Mouse (Mus musculus): ENCODE data around the gene Epm2a. TPM values are rescaled to one million over a fixed set of nuclear protein-coding genes. Genes with fewer than 3 reads are reported as not detected.
"Not testable (repeated sequence)": the region's sequence is repeated elsewhere in the genome, so short reads cannot be mapped to it uniquely, and the experiment has no call there.

Gene Epm2a
- 0.39 and 0.57 TPM in 2 replicates for polyA plus RNA-seq (2014; fragmentation: Nextera tagmentation; extraction: Ambion mirVana)

- peak within 1 kb of the TSS; percentile 66 for H3K4me2 ChIP-seq (ENCODE audit: low read length)
- under 1% methylated on average over 100 of the region's 106 CpGs for WGBS
- H3K4me3 ChIP-seq (ENCODE audit: low read depth, low read length), result peak within 1 kb of the TSS; percentile 59
- no peaks in the 10 kb centered on the region for H3K9me3 ChIP-seq (ENCODE audit: control insufficient read depth, low read length)
- H3K36me3 ChIP-seq (ENCODE audit: control insufficient read depth, insufficient read depth, low read length), result no peaks in the 10 kb centered on the region
- H3K27me3 ChIP-seq (replicated peaks; ENCODE audit: control insufficient read depth, insufficient read depth, low read length), result no peaks in the 10 kb centered on the region
- ATAC-seq (replicated peaks; ENCODE audit: low FRiP score, low TSS enrichment, low read depth) (peak; percentile 98), DNase-seq (ENCODE audit: low spot score) (peak; percentile 87)
- no peaks in the 10 kb centered on the region for H3K4me1 ChIP-seq (replicated peaks; ENCODE audit: control insufficient read depth, insufficient read depth, low read length)
- H3K27ac ChIP-seq (ENCODE audit: low read depth), result peak within 1 kb of the TSS; percentile 98
- peak within 1 kb of the TSS; percentile 82 for H3K9ac ChIP-seq (ENCODE audit: low read length)
These were observed at the start of gene Epm2a for GRCm38 (mm10) chr10:11343205-11344141. TSS of gene Epm2a (plus strand) at chr10:11343404.

GRCm38 (mm10) chr10:11298418-11298817, 44.8 kb upstream of the Epm2a start:
- H3K4me3 ChIP-seq (ENCODE audit: low read depth, low read length), result no peak overlapping the region
- no peaks in the 10 kb centered on the region for H3K9me3 ChIP-seq (ENCODE audit: control insufficient read depth, low read length)
- H3K27me3 ChIP-seq (replicated peaks; ENCODE audit: control insufficient read depth, insufficient read depth, low read length), result no peaks in the 10 kb centered on the region
- peaks cover 22% of the 10 kb centered on the region for H3K36me3 ChIP-seq (ENCODE audit: control insufficient read depth, insufficient read depth, low read length)
- no peak overlapping the region for H3K9ac ChIP-seq (ENCODE audit: low read length)
- 91% methylated on average over 6 of the region's 6 CpGs for WGBS
- H3K4me2 ChIP-seq (ENCODE audit: low read length), result no peak overlapping the region
- ATAC-seq (replicated peaks; ENCODE audit: low FRiP score, low TSS enrichment, low read depth), result no peak
- H3K4me1 ChIP-seq (replicated peaks; ENCODE audit: control insufficient read depth, insufficient read depth, low read length), result no peaks in the 10 kb centered on the region
- H3K27ac ChIP-seq (ENCODE audit: low read depth), result no peak overlapping the region
- no peak for DNase-seq (ENCODE audit: low spot score)

- Histone ChIP-seq H3K27ac (ENCODE audit: low read depth) (no peak overlapping the region), H3K9me3 (ENCODE audit: control insufficient read depth, low read length) (no peaks in the 10 kb centered on the region), H3K27me3 (replicated peaks; ENCODE audit: control insufficient read depth, insufficient read depth, low read length) (no peaks in the 10 kb centered on the region), H3K4me2 (ENCODE audit: low read length) (no peak overlapping the region), H3K4me1 (replicated peaks; ENCODE audit: control insufficient read depth, insufficient read depth, low read length) (no peaks in the 10 kb centered on the region), H3K9ac (ENCODE audit: low read length) (no peak overlapping the region), H3K36me3 (ENCODE audit: control insufficient read depth, insufficient read depth, low read length) (no peaks in the 10 kb centered on the region), H3K4me3 (ENCODE audit: low read depth, low read length) (no peak overlapping the region)
- DNase-seq (ENCODE audit: low spot score), result no peak
- WGBS, result 72% methylated on average over 9 of the region's 9 CpGs
- ATAC-seq (replicated peaks; ENCODE audit: low FRiP score, low TSS enrichment, low read depth), result no peak
These were observed 37.7 kb upstream of the Epm2a start for GRCm38 (mm10) chr10:11305365-11306053.

GRCm38 (mm10) chr10:11306054-11306367, 37.2 kb upstream of the Epm2a start:
- no peaks in the 10 kb centered on the region for H3K36me3 ChIP-seq (ENCODE audit: control insufficient read depth, insufficient read depth, low read length)
- ATAC-seq (replicated peaks; ENCODE audit: low FRiP score, low TSS enrichment, low read depth) (no peak), DNase-seq (ENCODE audit: low spot score) (no peak)
- no peak overlapping the region for H3K9ac ChIP-seq (ENCODE audit: low read length)
- H3K9me3 ChIP-seq (ENCODE audit: control insufficient read depth, low read length), result no peaks in the 10 kb centered on the region
- no peak overlapping the region for H3K4me2 ChIP-seq (ENCODE audit: low read length)
- no peaks in the 10 kb centered on the region for H3K27me3 ChIP-seq (replicated peaks; ENCODE audit: control insufficient read depth, insufficient read depth, low read length)
- H3K4me3 ChIP-seq (ENCODE audit: low read depth, low read length), result no peak overlapping the region
- no peaks in the 10 kb centered on the region for H3K4me1 ChIP-seq (replicated peaks; ENCODE audit: control insufficient read depth, insufficient read depth, low read length)
- no peak overlapping the region for H3K27ac ChIP-seq (ENCODE audit: low read depth)
- WGBS, result 47% methylated on average over 2 of the region's 2 CpGs

DNA sequence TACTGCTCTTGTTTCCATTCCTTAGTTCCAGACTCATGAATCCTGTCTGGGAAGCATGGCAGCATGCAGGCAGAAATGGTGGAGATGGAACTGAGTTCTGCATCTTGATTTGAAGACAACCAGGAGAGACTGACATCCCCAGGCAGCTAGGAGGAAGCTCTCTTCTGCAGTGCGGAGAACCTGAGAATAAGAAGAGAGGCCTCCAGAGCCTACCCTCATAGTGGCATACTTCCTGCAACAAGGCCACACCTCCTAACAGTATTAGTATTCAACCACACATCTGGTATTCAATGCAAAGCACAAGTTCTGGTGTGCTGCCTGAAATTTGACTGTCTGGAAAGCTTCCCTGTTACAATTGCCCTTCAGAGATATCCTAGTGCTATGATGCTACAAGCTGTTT, 33.3 kb upstream of the Epm2a start:
- Histone ChIP-seq H3K4me3 (ENCODE audit: low read depth, low read length) (no peak overlapping the region), H3K9ac (ENCODE audit: low read length) (no peak overlapping the region), H3K9me3 (ENCODE audit: control insufficient read depth, low read length) (no peaks in the 10 kb centered on the region), H3K27ac (ENCODE audit: low read depth) (no peak overlapping the region), H3K27me3 (replicated peaks; ENCODE audit: control insufficient read depth, insufficient read depth, low read length) (no peaks in the 10 kb centered on the region), H3K4me1 (replicated peaks; ENCODE audit: control insufficient read depth, insufficient read depth, low read length) (no peaks in the 10 kb centered on the region), H3K4me2 (ENCODE audit: low read length) (no peak overlapping the region), H3K36me3 (ENCODE audit: control insufficient read depth, insufficient read depth, low read length) (no peaks in the 10 kb centered on the region)
- WGBS, result 71% methylated on average over 1 of the region's 1 CpGs
- ATAC-seq (replicated peaks; ENCODE audit: low FRiP score, low TSS enrichment, low read depth), result no peak
- no peak for DNase-seq (ENCODE audit: low spot score)

DNA sequence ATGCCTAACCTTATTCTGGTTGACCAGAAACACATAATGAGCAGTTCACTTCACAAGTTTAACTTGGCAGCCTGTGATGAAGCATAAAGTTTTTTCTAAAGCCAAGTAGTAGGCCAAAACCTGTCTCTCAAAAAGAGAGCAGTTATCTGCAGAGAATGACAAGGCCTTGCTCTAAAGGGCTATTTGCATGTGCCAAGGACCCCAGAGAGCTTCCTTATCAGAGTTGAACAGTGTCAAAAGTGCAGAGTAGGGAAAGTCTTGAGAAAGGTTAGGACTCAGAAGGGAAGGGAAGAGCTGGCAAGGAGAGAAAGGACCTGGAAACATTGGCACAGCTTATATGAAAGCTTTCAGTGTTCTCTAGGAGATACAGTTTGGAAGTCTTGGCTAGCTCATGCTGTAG, 32.7 kb upstream of the Epm2a start:
- Histone ChIP-seq H3K9ac (ENCODE audit: low read length) (no peak overlapping the region), H3K4me1 (replicated peaks; ENCODE audit: control insufficient read depth, insufficient read depth, low read length) (no peaks in the 10 kb centered on the region), H3K27me3 (replicated peaks; ENCODE audit: control insufficient read depth, insufficient read depth, low read length) (no peaks in the 10 kb centered on the region), H3K36me3 (ENCODE audit: control insufficient read depth, insufficient read depth, low read length) (no peaks in the 10 kb centered on the region), H3K4me3 (ENCODE audit: low read depth, low read length) (no peak overlapping the region), H3K27ac (ENCODE audit: low read depth) (no peak overlapping the region), H3K4me2 (ENCODE audit: low read length) (no peak overlapping the region), H3K9me3 (ENCODE audit: control insufficient read depth, low read length) (no peaks in the 10 kb centered on the region)
- ATAC-seq (replicated peaks; ENCODE audit: low FRiP score, low TSS enrichment, low read depth) (no peak), DNase-seq (ENCODE audit: low spot score) (no peak)

DNA sequence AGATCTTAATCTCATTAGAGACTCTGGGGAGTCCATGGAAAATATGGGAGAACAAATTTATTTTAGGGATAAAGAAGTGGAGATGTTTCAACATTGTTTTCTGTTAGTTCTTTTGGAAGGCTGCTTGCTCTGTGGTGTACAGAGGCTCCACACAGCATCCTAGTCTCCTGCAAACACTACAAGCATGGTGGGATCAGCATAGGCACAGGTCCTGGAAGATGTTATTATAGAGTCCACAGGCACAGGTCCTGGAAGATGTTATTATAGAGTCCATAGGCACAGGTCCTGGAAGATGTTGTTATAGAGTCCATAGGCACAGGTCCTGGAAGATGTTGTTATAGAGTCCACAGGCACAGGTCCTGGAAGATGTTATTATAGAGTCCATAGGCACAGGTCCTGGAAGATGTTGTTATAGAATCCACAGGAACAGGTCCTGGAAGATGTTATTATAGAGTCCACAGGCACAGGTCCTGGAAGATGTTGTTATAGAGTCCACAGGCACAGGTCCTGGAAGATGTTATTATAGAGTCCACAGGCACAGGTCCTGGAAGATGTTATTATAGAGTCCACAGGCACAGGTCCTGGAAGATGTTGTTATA, 25.2 kb upstream of the Epm2a start:
- not testable (repeated sequence) for H3K4me1 ChIP-seq (replicated peaks; ENCODE audit: control insufficient read depth, insufficient read depth, low read length); H3K9me3 ChIP-seq (ENCODE audit: control insufficient read depth, low read length); H3K36me3 ChIP-seq (ENCODE audit: control insufficient read depth, insufficient read depth, low read length); H3K4me2 ChIP-seq (ENCODE audit: low read length); H3K27ac ChIP-seq (ENCODE audit: low read depth); ATAC-seq (replicated peaks; ENCODE audit: low FRiP score, low TSS enrichment, low read depth); H3K27me3 ChIP-seq (replicated peaks; ENCODE audit: control insufficient read depth, insufficient read depth, low read length); H3K4me3 ChIP-seq (ENCODE audit: low read depth, low read length); H3K9ac ChIP-seq (ENCODE audit: low read length); DNase-seq (ENCODE audit: low spot score)

GRCm38 (mm10) chr10:11319446-11319970, 23.7 kb upstream of the Epm2a start:
- H3K4me1 ChIP-seq (replicated peaks; ENCODE audit: control insufficient read depth, insufficient read depth, low read length), result no peaks in the 10 kb centered on the region
- no peaks in the 10 kb centered on the region for H3K27me3 ChIP-seq (replicated peaks; ENCODE audit: control insufficient read depth, insufficient read depth, low read length)
- no peaks in the 10 kb centered on the region for H3K36me3 ChIP-seq (ENCODE audit: control insufficient read depth, insufficient read depth, low read length)
- DNase-seq (ENCODE audit: low spot score) (no peak), ATAC-seq (replicated peaks; ENCODE audit: low FRiP score, low TSS enrichment, low read depth) (no peak)
- H3K9ac ChIP-seq (ENCODE audit: low read length), result no peak overlapping the region
- H3K4me2 ChIP-seq (ENCODE audit: low read length), result no peak overlapping the region
- H3K9me3 ChIP-seq (ENCODE audit: control insufficient read depth, low read length), result no peaks in the 10 kb centered on the region
- no peak overlapping the region for H3K27ac ChIP-seq (ENCODE audit: low read depth)
- H3K4me3 ChIP-seq (ENCODE audit: low read depth, low read length), result no peak overlapping the region
- WGBS, result 85% methylated on average over 1 of the region's 1 CpGs
